Mouse (Mus musculus): ENCODE data around the gene Hist1h2bf. TPM values are rescaled to one million over a fixed set of nuclear protein-coding genes. Genes with fewer than 3 reads are reported as not detected.
A peak's percentile ranks its signal among the peaks of the same experiment; 100 is the strongest.
"Not testable (repeated sequence)": the region's sequence is repeated elsewhere in the genome, so short reads cannot be mapped to it uniquely, and the experiment has no call there.

Hist1h2bf gene
- polyA plus RNA-seq, 1 experiment from 2014 or later: 3.0 TPM

DNA sequence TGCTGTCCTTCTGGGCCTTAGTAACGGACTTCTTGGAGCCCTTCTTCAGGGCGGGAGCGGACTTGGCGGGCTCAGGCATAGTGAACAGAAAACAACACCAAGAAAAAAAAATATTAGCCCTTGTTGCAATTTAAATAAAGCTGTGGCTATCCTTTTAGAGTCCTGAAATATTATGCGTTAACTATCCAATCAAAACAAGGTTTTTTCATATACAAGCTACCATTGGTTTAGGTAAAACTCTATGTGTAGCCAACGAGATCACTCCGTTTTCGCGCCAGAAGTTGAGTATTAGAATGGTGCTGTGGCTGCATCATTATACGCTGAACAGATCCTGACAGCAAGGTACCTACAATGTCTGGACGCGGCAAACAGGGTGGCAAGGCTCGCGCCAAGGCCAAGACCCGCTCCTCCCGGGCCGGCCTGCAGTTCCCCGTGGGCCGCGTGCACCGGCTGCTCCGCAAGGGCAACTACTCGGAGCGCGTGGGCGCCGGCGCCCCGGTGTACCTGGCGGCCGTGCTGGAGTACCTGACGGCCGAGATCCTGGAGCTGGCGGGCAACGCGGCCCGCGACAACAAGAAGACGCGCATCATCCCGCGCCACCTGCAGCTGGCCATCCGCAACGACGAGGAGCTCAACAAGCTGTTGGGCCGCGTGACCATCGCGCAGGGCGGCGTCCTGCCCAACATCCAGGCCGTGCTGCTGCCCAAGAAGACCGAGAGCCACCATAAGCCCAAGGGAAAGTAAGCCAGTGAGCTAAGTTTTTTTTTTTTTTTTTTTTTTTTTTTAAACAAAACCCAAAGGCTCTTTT, 40.2 kb downstream of the Hist1h2bf start, which contains the start of gene Hist1h2af:
TSS of gene Hist1h2af (plus strand) at position 347 of the 808 bp plus-strand sequence.
- H3K4me2 ChIP-seq (ENCODE audit: low read depth, low read length): peak within 1 kb of the TSS; percentile 56

DNA sequence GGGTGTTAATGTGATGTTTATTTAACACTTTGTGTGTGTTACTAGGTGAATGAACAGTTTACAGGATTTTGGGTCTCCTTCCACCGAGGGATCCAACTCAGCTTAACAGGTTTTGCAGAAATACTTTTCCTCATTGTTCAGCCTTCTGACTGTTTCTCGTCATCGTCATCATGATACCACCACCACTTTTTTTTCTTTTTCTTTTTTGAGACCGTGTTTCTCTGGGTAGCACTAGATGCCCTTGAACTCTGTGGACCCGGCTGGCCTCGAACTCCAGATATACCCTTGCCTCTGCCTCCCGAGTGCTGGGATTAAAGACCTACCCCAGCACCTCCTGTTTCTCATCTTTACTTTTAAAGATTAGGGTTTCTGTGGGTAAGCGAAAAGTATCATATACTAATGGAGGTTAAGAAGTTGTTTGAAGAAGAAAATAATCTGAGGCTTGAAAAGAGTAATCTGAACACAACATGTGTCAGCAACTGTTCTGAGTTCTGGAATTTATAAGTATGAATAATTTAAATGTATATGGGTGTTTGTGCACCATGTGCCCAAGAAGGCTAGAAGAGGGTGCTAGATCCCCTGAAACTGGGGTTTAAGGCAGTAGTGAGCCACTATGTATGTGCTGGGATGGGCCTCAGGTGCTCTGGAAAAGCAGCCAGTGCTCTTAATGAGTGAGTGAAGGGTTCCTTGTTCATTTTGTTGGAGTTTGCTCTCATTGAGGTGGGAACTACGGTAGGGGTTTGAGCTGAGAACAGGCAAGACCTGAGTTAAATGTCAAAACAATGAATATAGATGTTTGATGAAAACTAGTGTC, 41.5 kb downstream of the Hist1h2bf start:
- peaks cover 34% of the 10 kb centered on the region for H3K4me1 ChIP-seq (ENCODE audit: control insufficient read depth, insufficient read depth, low read length)

More for the DNA sequence above, 40.2 kb downstream of the Hist1h2bf start, which contains the start of gene Hist1h2af:
- peak; percentile 51 for ATAC-seq (ENCODE audit: insufficient read depth, low FRiP score)
- under 1% methylated on average over 22 of the region's 53 CpGs for WGBS
- H3K9ac ChIP-seq (ENCODE audit: low read length): peak within 1 kb of the TSS; percentile 69
- peak within 1 kb of the TSS; percentile 98 for H3K27ac ChIP-seq (ENCODE audit: low read length)
- H3K9me3 ChIP-seq (replicated peaks; ENCODE audit: control insufficient read depth, low read length); H3K36me3 ChIP-seq (ENCODE audit: control insufficient read depth, insufficient read depth, low read length); H3K27me3 ChIP-seq (ENCODE audit: control insufficient read depth, insufficient read depth, low read length): not testable (repeated sequence)
- H3K4me1 ChIP-seq (ENCODE audit: control insufficient read depth, insufficient read depth, low read length): peaks cover 34% of the 10 kb centered on the region
- peak within 1 kb of the TSS; percentile 60 for H3K4me3 ChIP-seq (replicated peaks; ENCODE audit: low read length)

DNA sequence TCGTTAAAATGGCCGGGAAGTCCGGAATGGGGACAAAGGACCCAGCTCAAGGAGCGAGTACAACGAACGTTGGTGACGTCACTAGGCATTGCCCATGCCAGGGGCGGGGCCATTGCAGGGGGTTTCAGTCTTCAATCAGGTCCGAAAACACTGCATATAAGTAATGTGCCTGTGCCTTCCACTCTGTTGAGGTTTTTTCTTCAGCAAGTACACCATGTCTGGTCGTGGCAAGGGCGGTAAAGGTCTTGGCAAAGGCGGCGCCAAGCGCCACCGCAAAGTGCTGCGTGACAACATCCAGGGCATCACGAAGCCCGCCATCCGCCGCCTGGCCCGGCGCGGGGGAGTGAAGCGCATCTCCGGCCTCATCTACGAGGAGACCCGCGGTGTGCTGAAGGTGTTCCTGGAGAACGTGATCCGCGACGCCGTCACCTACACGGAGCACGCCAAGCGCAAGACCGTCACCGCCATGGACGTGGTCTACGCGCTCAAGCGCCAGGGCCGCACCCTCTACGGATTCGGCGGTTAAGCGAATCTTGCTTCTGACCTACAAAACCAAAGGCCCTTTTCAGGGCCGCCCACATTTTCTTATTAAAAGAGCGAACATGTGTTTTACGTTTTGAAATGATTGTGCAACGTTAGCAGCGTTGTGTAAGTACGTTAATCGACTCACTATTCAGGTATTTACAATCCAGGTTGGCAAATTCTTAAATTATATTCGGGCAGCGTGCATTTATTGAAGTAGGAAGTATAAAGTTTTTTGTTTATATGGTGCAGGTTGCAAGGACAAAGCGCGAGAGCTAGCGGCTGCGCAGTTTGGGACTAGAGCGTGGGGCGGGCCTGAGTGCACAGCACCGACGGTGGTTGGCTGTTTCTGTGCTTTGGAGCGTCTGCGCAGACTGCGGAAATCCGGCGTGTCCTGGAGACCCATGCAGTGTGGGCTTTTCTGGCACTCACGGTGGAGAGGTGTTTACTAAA, 42.8 kb downstream of the Hist1h2bf start, which contains the start of gene Hist1h4h:
TSS of gene Hist1h4h (plus strand) at position 150 of the 975 bp plus-strand sequence.
- ATAC-seq (ENCODE audit: insufficient read depth, low FRiP score): peak; percentile 78

More for the DNA sequence above, 41.5 kb downstream of the Hist1h2bf start:
- peak overlapping the region; percentile 69 for H3K9ac ChIP-seq (ENCODE audit: low read length)
- WGBS: 14% methylated on average over 9 of the region's 9 CpGs
- no peak for ATAC-seq (ENCODE audit: insufficient read depth, low FRiP score)
- H3K27me3 ChIP-seq (ENCODE audit: control insufficient read depth, insufficient read depth, low read length): no peaks in the 10 kb centered on the region
- peak overlapping the region; percentile 98 for H3K27ac ChIP-seq (ENCODE audit: low read length)
- no peaks in the 10 kb centered on the region for H3K36me3 ChIP-seq (ENCODE audit: control insufficient read depth, insufficient read depth, low read length)
- no peaks in the 10 kb centered on the region for H3K9me3 ChIP-seq (replicated peaks; ENCODE audit: control insufficient read depth, low read length)
- peak overlapping the region; percentile 56 for H3K4me2 ChIP-seq (ENCODE audit: low read depth, low read length)
- peak overlapping the region; percentile 60 for H3K4me3 ChIP-seq (replicated peaks; ENCODE audit: low read length)

DNA sequence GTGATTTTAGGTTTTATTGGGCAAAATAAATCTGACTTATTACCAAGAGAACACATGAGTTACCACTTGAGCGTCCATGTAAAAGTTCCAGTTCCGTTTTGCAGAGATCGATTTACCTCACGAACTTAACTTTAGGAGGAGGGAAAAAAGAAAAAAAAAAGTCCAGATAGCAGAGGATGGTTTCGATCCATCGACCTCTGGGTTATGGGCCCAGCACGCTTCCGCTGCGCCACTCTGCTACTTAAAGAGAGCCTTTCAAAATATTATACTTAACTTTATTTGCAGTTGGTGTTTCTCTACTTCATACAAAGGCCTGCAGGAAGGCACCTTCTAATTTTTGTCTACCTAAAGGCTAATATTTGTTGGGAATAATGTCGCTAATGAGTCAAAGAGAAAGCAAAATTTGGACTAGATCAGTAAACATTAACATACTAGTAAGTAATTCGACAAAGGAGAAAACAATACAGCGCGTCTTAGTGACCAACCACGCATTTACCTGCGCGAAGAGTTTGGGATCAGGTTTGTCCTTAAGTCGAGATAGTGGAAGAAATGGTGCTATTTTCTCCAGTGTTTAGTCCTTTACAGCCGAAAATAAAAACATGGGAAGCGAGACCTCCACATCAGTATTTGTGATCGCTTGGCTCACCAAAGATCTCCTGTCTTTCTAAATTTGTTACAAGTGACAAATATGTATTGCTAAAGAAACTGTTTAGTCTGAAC, 43.7 kb downstream of the Hist1h2bf start:
- no peaks in the 10 kb centered on the region for H3K9me3 ChIP-seq (replicated peaks; ENCODE audit: control insufficient read depth, low read length)
- no peaks in the 10 kb centered on the region for H3K27me3 ChIP-seq (ENCODE audit: control insufficient read depth, insufficient read depth, low read length)
- H3K4me1 ChIP-seq (ENCODE audit: control insufficient read depth, insufficient read depth, low read length): peaks cover 28% of the 10 kb centered on the region
- H3K36me3 ChIP-seq (ENCODE audit: control insufficient read depth, insufficient read depth, low read length): no peaks in the 10 kb centered on the region
- H3K4me3 ChIP-seq (replicated peaks; ENCODE audit: low read length): peak overlapping the region; percentile 60
- peak overlapping the region; percentile 98 for H3K27ac ChIP-seq (ENCODE audit: low read length)
- H3K4me2 ChIP-seq (ENCODE audit: low read depth, low read length): peak overlapping the region; percentile 63
- H3K9ac ChIP-seq (ENCODE audit: low read length): peak overlapping the region; percentile 82
- ATAC-seq (ENCODE audit: insufficient read depth, low FRiP score): no peak
- WGBS: under 1% methylated on average over 20 of the region's 20 CpGs

More for the DNA sequence above, 42.8 kb downstream of the Hist1h2bf start, which contains the start of gene Hist1h4h:
- Histone ChIP-seq H3K9me3 (replicated peaks; ENCODE audit: control insufficient read depth, low read length) (no peaks in the 10 kb centered on the region), H3K36me3 (ENCODE audit: control insufficient read depth, insufficient read depth, low read length) (no peaks in the 10 kb centered on the region), H3K4me3 (replicated peaks; ENCODE audit: low read length) (peak within 1 kb of the TSS; percentile 60), H3K4me2 (ENCODE audit: low read depth, low read length) (peak within 1 kb of the TSS; percentile 63), H3K4me1 (ENCODE audit: control insufficient read depth, insufficient read depth, low read length) (peaks cover 25% of the 10 kb centered on the region), H3K27me3 (ENCODE audit: control insufficient read depth, insufficient read depth, low read length) (no peaks in the 10 kb centered on the region), H3K27ac (ENCODE audit: low read length) (peak within 1 kb of the TSS; percentile 98), H3K9ac (ENCODE audit: low read length) (peak within 1 kb of the TSS; percentile 82)
- WGBS: under 1% methylated on average over 56 of the region's 70 CpGs

DNA sequence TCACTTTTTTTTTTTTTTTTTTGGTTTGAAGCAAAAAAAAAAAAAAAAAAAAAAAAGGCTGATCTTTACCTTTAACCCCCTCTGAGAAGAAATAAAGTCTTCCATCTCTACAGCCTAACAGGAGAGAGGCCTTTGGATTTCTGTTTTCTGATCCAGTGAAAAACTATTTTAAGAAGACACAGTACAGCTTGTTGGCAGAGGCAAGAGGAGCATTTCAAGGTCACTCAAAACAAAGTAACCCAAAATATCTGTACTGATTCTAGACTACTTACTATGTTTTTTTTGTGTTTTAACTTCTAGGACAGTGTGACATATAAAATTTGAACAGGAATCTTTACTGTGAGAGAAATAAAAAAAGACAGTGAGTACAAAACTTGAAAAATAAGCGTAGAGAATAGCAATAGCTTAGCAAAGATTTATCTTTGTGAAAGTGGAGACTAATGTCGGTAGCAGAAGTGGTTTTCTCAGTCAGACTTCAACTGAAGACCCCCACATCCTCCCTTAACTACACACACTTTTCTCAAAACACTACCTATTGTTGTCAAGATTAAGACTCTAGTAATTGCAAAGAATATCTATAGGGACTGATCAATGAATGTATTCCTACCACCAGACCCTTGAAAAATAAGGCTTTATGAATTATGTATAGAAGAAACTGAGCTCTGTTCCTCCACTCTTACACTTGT, 44.4 kb downstream of the Hist1h2bf start:
- H3K9ac ChIP-seq (ENCODE audit: low read length): peak overlapping the region; percentile 82
- H3K27me3 ChIP-seq (ENCODE audit: control insufficient read depth, insufficient read depth, low read length): no peaks in the 10 kb centered on the region
- H3K36me3 ChIP-seq (ENCODE audit: control insufficient read depth, insufficient read depth, low read length): no peaks in the 10 kb centered on the region
- ATAC-seq (ENCODE audit: insufficient read depth, low FRiP score): no peak
- peak overlapping the region; percentile 63 for H3K4me2 ChIP-seq (ENCODE audit: low read depth, low read length)
- H3K4me1 ChIP-seq (ENCODE audit: control insufficient read depth, insufficient read depth, low read length): peaks cover 25% of the 10 kb centered on the region
- H3K27ac ChIP-seq (ENCODE audit: low read length): peak overlapping the region; percentile 98; the same call in 1 of the 2 replicates
- H3K9me3 ChIP-seq (replicated peaks; ENCODE audit: control insufficient read depth, low read length): no peaks in the 10 kb centered on the region
- H3K4me3 ChIP-seq (replicated peaks; ENCODE audit: low read length): peak overlapping the region; percentile 60
- whole genome bisulfite sequencing: 10% methylated on average over 2 of the region's 2 CpGs

DNA sequence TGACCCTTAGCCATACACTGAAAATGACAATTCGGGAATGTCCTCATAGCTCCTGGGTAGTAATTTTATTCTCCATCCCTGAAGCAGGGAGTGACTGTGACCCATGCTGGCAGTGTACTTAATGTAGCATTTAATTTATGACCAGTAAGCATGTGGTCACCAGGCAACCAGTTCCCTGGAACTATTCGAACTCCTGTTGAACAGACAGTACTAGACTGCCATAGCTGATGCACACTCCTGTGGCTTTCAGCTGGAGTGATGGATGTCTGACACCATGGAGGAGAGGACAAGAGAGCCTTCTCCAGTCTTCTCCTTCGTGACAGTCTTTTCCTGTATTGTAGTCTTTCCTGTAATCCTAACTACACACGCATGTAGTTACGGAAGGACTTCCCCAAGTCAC, 45.0 kb downstream of the Hist1h2bf start:
- Histone ChIP-seq H3K27me3 (ENCODE audit: control insufficient read depth, insufficient read depth, low read length) (no peaks in the 10 kb centered on the region), H3K4me3 (replicated peaks; ENCODE audit: low read length) (no peak overlapping the region), H3K27ac (ENCODE audit: low read length) (peak overlapping the region; percentile 9), H3K4me2 (ENCODE audit: low read depth, low read length) (no peak overlapping the region), H3K9ac (ENCODE audit: low read length) (no peak overlapping the region), H3K4me1 (ENCODE audit: control insufficient read depth, insufficient read depth, low read length) (peaks cover 22% of the 10 kb centered on the region), H3K9me3 (replicated peaks; ENCODE audit: control insufficient read depth, low read length) (no peaks in the 10 kb centered on the region), H3K36me3 (ENCODE audit: control insufficient read depth, insufficient read depth, low read length) (no peaks in the 10 kb centered on the region)
- 78% methylated on average over 5 of the region's 5 CpGs for WGBS
- ATAC-seq (ENCODE audit: insufficient read depth, low FRiP score): no peak

DNA sequence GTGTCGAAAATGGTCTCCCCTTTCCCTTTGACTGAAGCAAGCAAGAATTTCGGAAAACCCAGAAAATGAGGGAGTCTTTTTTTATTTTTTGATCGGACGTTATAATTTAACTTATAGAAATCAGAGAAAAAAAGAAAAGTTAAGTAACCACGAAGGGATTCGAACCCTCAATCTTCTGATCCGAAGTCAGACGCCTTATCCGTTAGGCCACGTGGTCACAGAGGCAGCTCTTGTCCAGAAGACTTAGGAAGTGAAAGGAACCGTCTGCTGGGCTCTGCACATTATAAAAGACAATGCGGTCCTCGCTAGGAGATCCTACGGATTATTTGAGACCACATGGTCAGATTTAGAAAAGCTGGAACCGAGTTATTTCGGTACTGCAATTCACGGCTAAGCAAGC, 47.7 kb downstream of the Hist1h2bf start:
- no peak; the same call in 1 of the 2 replicates for ATAC-seq (ENCODE audit: insufficient read depth, low FRiP score)
- Histone ChIP-seq H3K27ac (ENCODE audit: low read length) (peak overlapping the region; percentile 76), H3K4me2 (ENCODE audit: low read depth, low read length) (peak overlapping the region; percentile 63), H3K9me3 (replicated peaks; ENCODE audit: control insufficient read depth, low read length) (no peaks in the 10 kb centered on the region), H3K9ac (ENCODE audit: low read length) (peak overlapping the region; percentile 65), H3K36me3 (ENCODE audit: control insufficient read depth, insufficient read depth, low read length) (no peaks in the 10 kb centered on the region), H3K4me1 (ENCODE audit: control insufficient read depth, insufficient read depth, low read length) (peaks cover 8% of the 10 kb centered on the region), H3K27me3 (ENCODE audit: control insufficient read depth, insufficient read depth, low read length) (no peaks in the 10 kb centered on the region), H3K4me3 (replicated peaks; ENCODE audit: low read length) (peak overlapping the region; percentile 55)
- 1% methylated on average over 17 of the region's 17 CpGs for WGBS
